Mouse (Mus musculus) heart, embryonic 11.5 days (tissue): ENCODE measurements around the gene Plek. TPM values are rescaled to one million over a fixed set of nuclear protein-coding genes. Genes with fewer than 3 reads are reported as not detected.

ENCODE experiments used
- ATAC-seq: fragments of 200-750 bp; cut with Nextera tagmentation; replicated peaks from 2 replicates; pipeline ENCODE4 v1.8.0; 2017; ENCODE audit warnings: moderate library complexity; ENCODE audit not compliant: insufficient number of reproducible peaks, low FRiP score, low TSS enrichment
- H3K27ac ChIP-seq: fragments of 300-500 bp; sonication (generic); 2 replicates; pipeline ENCODE4 v1.5.1; 2014; ENCODE audit warnings: mild to moderate bottlenecking, low read depth, low read length
- H3K27me3 ChIP-seq: fragments of 300-500 bp; sonication (generic); 2 replicates; pipeline ENCODE4 v1.6.1; 2014; ENCODE audit warnings: mild to moderate bottlenecking, low read length, mixed read lengths; ENCODE audit not compliant: control insufficient read depth, insufficient read depth
- H3K36me3 ChIP-seq: fragments of 300-500 bp; sonication (generic); 2 replicates; pipeline ENCODE4 v1.6.1; 2014; ENCODE audit warnings: mild to moderate bottlenecking, low read length, moderate library complexity, mixed read lengths; ENCODE audit not compliant: control insufficient read depth, insufficient read depth
- H3K4me1 ChIP-seq: fragments of 300-500 bp; sonication (generic); 2 replicates; pipeline ENCODE4 v1.6.1; 2014; ENCODE audit warnings: low read length; ENCODE audit not compliant: control insufficient read depth, insufficient read depth
- H3K4me2 ChIP-seq: fragments of 300-500 bp; sonication (generic); 2 replicates; pipeline ENCODE4 v1.6.1; 2014; ENCODE audit warnings: mild to moderate bottlenecking, moderate library complexity
- H3K4me3 ChIP-seq: fragments of 300-500 bp; sonication (generic); 2 replicates; pipeline ENCODE4 v1.5.1; 2014; ENCODE audit warnings: low read depth, low read length
- H3K9ac ChIP-seq: fragments of 300-500 bp; sonication (generic); 2 replicates; pipeline ENCODE4 v1.6.1; 2014; ENCODE audit warnings: mild to moderate bottlenecking, low read depth, low read length, moderate library complexity
- H3K9me3 ChIP-seq: fragments of 300-500 bp; sonication (generic); replicated peaks from 2 replicates; pipeline ENCODE4 v1.6.1; 2016; ENCODE audit warnings: low read length; ENCODE audit not compliant: control insufficient read depth
- WGBS: fragments of 180-500 bp; shearing (Covaris S2); extraction: QIAGEN DNeasy Blood & Tissue Kit; methylation state at CpG from one replicate; pipeline ENCODE4 v1.1.7; 2014; ENCODE audit not compliant: insufficient replicate concordance; 5-methylcytosine and 5-hydroxymethylcytosine counted together
- polyA plus RNA-seq: library from polyadenylated mRNA; unstranded; fragments of >200 nt; fragmentation: Nextera tagmentation; extraction: Ambion mirVana; gene quantifications from 2 replicates; pipeline ENCODE4 v1.2.1, GENCODE M21; 2014

The Plek gene
- polyA plus RNA-seq, 1 experiment from 2014 or later: 8.3 TPM

GRCm38 (mm10) chr11:16992880-16993279, 59.3 kb downstream of the Plek start:
- Histone ChIP-seq H3K27ac (no peak overlapping the region), H3K4me1 (no peaks in the 10 kb centered on the region), H3K4me3 (no peak overlapping the region), H3K27me3 (no peaks in the 10 kb centered on the region), H3K9ac (no peak overlapping the region), H3K36me3 (no peaks in the 10 kb centered on the region), H3K9me3 (no peaks in the 10 kb centered on the region), H3K4me2 (no peak overlapping the region)
- no peak for ATAC-seq
- WGBS: 78% methylated on average over 6 of the region's 6 CpGs

- no peak overlapping the region for H3K9ac ChIP-seq
- no peak overlapping the region for H3K4me3 ChIP-seq
- no peak overlapping the region for H3K27ac ChIP-seq
- H3K4me1 ChIP-seq: no peaks in the 10 kb centered on the region
- H3K27me3 ChIP-seq: no peaks in the 10 kb centered on the region
- no peaks in the 10 kb centered on the region for H3K36me3 ChIP-seq
- ATAC-seq: no peak
- 76% methylated on average over 5 of the region's 5 CpGs for WGBS
- no peak overlapping the region for H3K4me2 ChIP-seq
- H3K9me3 ChIP-seq: no peaks in the 10 kb centered on the region
Measured at GRCm38 (mm10) chr11:16989885-16990284, 62.3 kb downstream of the Plek start.

- H3K9me3 ChIP-seq: no peaks in the 10 kb centered on the region
- no peak for ATAC-seq
- no peak overlapping the region for H3K4me2 ChIP-seq
- H3K4me1 ChIP-seq: no peaks in the 10 kb centered on the region
- H3K9ac ChIP-seq: no peak overlapping the region
- H3K27me3 ChIP-seq: no peaks in the 10 kb centered on the region
- no peaks in the 10 kb centered on the region for H3K36me3 ChIP-seq
- 76% methylated on average over 6 of the region's 6 CpGs for WGBS
- no peak overlapping the region for H3K4me3 ChIP-seq
- no peak overlapping the region for H3K27ac ChIP-seq
Measured at GRCm38 (mm10) chr11:16987745-16988328, 64.3 kb downstream of the Plek start.

GRCm38 (mm10) chr11:16986550-16987187, 65.5 kb downstream of the Plek start:
- H3K27ac ChIP-seq: no peak overlapping the region
- 79% methylated on average over 7 of the region's 7 CpGs for WGBS
- H3K27me3 ChIP-seq: no peaks in the 10 kb centered on the region
- H3K36me3 ChIP-seq: no peaks in the 10 kb centered on the region
- H3K9me3 ChIP-seq: no peaks in the 10 kb centered on the region
- H3K4me2 ChIP-seq: no peak overlapping the region
- no peak for ATAC-seq
- H3K4me3 ChIP-seq: no peak overlapping the region
- no peaks in the 10 kb centered on the region for H3K4me1 ChIP-seq
- no peak overlapping the region for H3K9ac ChIP-seq

- Histone ChIP-seq H3K9me3 (no peaks in the 10 kb centered on the region), H3K9ac (no peak overlapping the region), H3K4me1 (0 out of 2 replicates have a peak, but pooled peaks cover 3% of the 10 kb centered on the region), H3K4me3 (no peak overlapping the region), H3K36me3 (no peaks in the 10 kb centered on the region), H3K4me2 (no peak overlapping the region), H3K27ac (no peak overlapping the region), H3K27me3 (no peaks in the 10 kb centered on the region)
- no peak for ATAC-seq
- 80% methylated on average over 5 of the region's 5 CpGs for WGBS
Measured at GRCm38 (mm10) chr11:16978161-16978707, 73.9 kb downstream of the Plek start.

- WGBS: 51% methylated on average over 2 of the region's 2 CpGs
- 0 out of 2 replicates have a peak, but pooled peaks cover 3% of the 10 kb centered on the region for H3K4me1 ChIP-seq
- H3K27ac ChIP-seq: peak overlapping the region; percentile 12; the same call in 1 of the 2 replicates
- no peak overlapping the region for H3K4me2 ChIP-seq
- H3K4me3 ChIP-seq: no peak overlapping the region
- H3K27me3 ChIP-seq: no peaks in the 10 kb centered on the region
- no peaks in the 10 kb centered on the region for H3K36me3 ChIP-seq
- no peak for ATAC-seq
- H3K9me3 ChIP-seq: no peaks in the 10 kb centered on the region
- no peak overlapping the region for H3K9ac ChIP-seq
Measured at GRCm38 (mm10) chr11:16977611-16978010, 74.6 kb downstream of the Plek start.

- 0 out of 2 replicates have a peak, but pooled peaks cover 3% of the 10 kb centered on the region for H3K4me1 ChIP-seq
- no peak for ATAC-seq
- H3K27ac ChIP-seq: no peak overlapping the region
- no peak overlapping the region for H3K4me3 ChIP-seq
- WGBS: 39% methylated on average over 4 of the region's 4 CpGs
- H3K36me3 ChIP-seq: no peaks in the 10 kb centered on the region
- no peaks in the 10 kb centered on the region for H3K9me3 ChIP-seq
- H3K27me3 ChIP-seq: no peaks in the 10 kb centered on the region
- H3K4me2 ChIP-seq: no peak overlapping the region
- no peak overlapping the region for H3K9ac ChIP-seq
Measured at GRCm38 (mm10) chr11:16976937-16977336, 75.2 kb downstream of the Plek start.

- no peak overlapping the region for H3K27ac ChIP-seq
- H3K9ac ChIP-seq: no peak overlapping the region
- no peak overlapping the region for H3K4me2 ChIP-seq
- H3K27me3 ChIP-seq: no peaks in the 10 kb centered on the region
- H3K36me3 ChIP-seq: no peaks in the 10 kb centered on the region
- WGBS: 73% methylated on average over 1 of the region's 1 CpGs
- no peaks in the 10 kb centered on the region for H3K9me3 ChIP-seq
- ATAC-seq: no peak
- no peak overlapping the region for H3K4me3 ChIP-seq
- H3K4me1 ChIP-seq: 0 out of 2 replicates have a peak, but pooled peaks cover 3% of the 10 kb centered on the region
Measured at GRCm38 (mm10) chr11:16973086-16973485, 79.1 kb downstream of the Plek start.
